Comparison of ENCODE assay signal across 10 mouse cellular contexts in the genomic region with DNA sequence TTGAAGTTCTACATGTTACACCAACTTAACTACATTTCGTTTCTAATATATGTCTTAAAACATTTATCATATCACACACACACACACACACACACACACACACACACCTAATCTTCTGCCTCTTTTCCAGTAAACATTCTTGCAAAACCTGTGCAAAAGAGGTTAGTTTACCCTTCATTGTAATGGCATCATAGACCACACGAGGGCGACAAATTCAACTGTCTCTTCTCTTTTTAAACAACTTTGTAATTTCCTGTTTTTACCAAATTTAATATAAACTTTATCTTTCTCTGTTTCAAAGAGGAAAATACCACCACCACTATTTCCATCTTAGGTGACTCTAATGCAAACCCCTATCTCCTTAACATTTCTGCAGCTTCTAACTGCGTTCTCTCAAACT.
DNase-seq lines count a peak whose midpoint lies in the region; ATAC-seq and TF ChIP-seq lines count a peak whose summit lies in the region.
"Had no signal": no experiment of that assay in that cellular context is flagged by ENCODE, and none has a peak within 500 bp of the region (broad histone marks: within the 10 kb centered on the region; RNA-seq: fewer than 3 reads in every experiment).

No protein-coding gene starts in this region.

- DNase-seq in forebrain, embryonic 14.5 days (ENCODE audit: low spot score), result peak; percentile 66
- DNase-seq in lung, adult 2 months, result no peak
- no peak for DNase-seq in lung, postnatal 4 days
- DNase-seq in brain, adult 2 months (ENCODE audit: low read depth, low spot score), result peak; percentile 58
- DNase-seq in left cerebral cortex, postnatal 25 days (ENCODE audit: low spot score in 2 of 2), result peak; percentile 38 to 48
- no peak for DNase-seq in B cell, adult 2 months
- DNase-seq in cerebellum, adult 9-10 months, result no peak

- WGBS in forebrain, embryonic 14.5 days, result 32% methylated on average over 4 of the region's 4 CpGs
- WGBS in forebrain, embryonic 13.5 days, result 31% methylated on average over 4 of the region's 4 CpGs
- WGBS in lung, adult 2 months, result 28% methylated on average over 4 of the region's 4 CpGs

- H3K27ac ChIP-seq in forebrain, embryonic 14.5 days (ENCODE audit: low read depth, low read length), result no peak overlapping the region
- no peak overlapping the region for H3K27ac ChIP-seq in forebrain, embryonic 13.5 days
- H3K27ac ChIP-seq: limb, embryonic 12.5 days had no signal

- no peak overlapping the region for H3K9ac ChIP-seq in forebrain, embryonic 14.5 days (ENCODE audit: low read length)
- no peak overlapping the region for H3K9ac ChIP-seq in forebrain, embryonic 13.5 days
- H3K9ac ChIP-seq: limb, embryonic 12.5 days had no signal

- ATAC-seq in forebrain, embryonic 14.5 days, result no peak
- ATAC-seq in forebrain, embryonic 13.5 days, result no peak

- H3K36me3 ChIP-seq in forebrain, embryonic 14.5 days (ENCODE audit: control insufficient read depth, insufficient read depth, low read length), result no peaks in the 10 kb centered on the region
- no peaks in the 10 kb centered on the region for H3K36me3 ChIP-seq in forebrain, embryonic 13.5 days (ENCODE audit: poor library complexity, severe bottlenecking)
- H3K36me3 ChIP-seq: limb, embryonic 12.5 days had no signal

- no peak for TF ChIP-seq POLR2A in lung, adult 2 months (IDR thresholded peaks at IDR 0.05; ENCODE audit: borderline replicate concordance, extremely low read depth, low read depth, low read length)

- intact Hi-C loops in left cerebral cortex, postnatal 25 days (cut with DNase I), result no loop called here

- peak; percentile 20; the same call in 1 of the 2 replicates for TF ChIP-seq CTCF in lung, adult 2 months (IDR thresholded peaks at IDR 0.05; ENCODE audit: insufficient read depth, low read length)

- H3K27me3 ChIP-seq in forebrain, embryonic 14.5 days (replicated peaks; ENCODE audit: control insufficient read depth, insufficient read depth, low read length), result no peaks in the 10 kb centered on the region
- no peaks in the 10 kb centered on the region for H3K27me3 ChIP-seq in forebrain, embryonic 13.5 days
- H3K27me3 ChIP-seq: limb, embryonic 12.5 days had no signal

- H3K4me1 ChIP-seq in forebrain, embryonic 14.5 days (ENCODE audit: control insufficient read depth, insufficient read depth, low read length), result no peaks in the 10 kb centered on the region
- no peaks in the 10 kb centered on the region for H3K4me1 ChIP-seq in forebrain, embryonic 13.5 days
- H3K4me1 ChIP-seq in lung, adult 2 months (ENCODE audit: control insufficient read depth, insufficient read depth, low read length), result no peaks in the 10 kb centered on the region
- H3K4me1 ChIP-seq: limb, embryonic 12.5 days had no signal

- no peaks in the 10 kb centered on the region for H3K9me3 ChIP-seq in forebrain, embryonic 14.5 days (replicated peaks; ENCODE audit: control insufficient read depth, low read length)
- H3K9me3 ChIP-seq in forebrain, embryonic 13.5 days (replicated peaks), result 0 out of 2 replicates have a peak, but pooled peaks cover 5% of the 10 kb centered on the region

- H3K4me3 ChIP-seq in forebrain, embryonic 14.5 days (ENCODE audit: low read depth, low read length), result no peak overlapping the region
- H3K4me3 ChIP-seq in forebrain, embryonic 13.5 days, result no peak overlapping the region
- no peak overlapping the region for H3K4me3 ChIP-seq in lung, adult 2 months (replicated peaks; ENCODE audit: extremely low read depth, low read depth, low read length)
- H3K4me3 ChIP-seq: erythroblast, embryonic 14.5 days; limb, embryonic 12.5 days had no signal

- no peak overlapping the region for H3K4me2 ChIP-seq in forebrain, embryonic 14.5 days (ENCODE audit: low read length)
- no peak overlapping the region for H3K4me2 ChIP-seq in forebrain, embryonic 13.5 days
- H3K4me2 ChIP-seq: limb, embryonic 12.5 days had no signal

Comparison
In these comparisons a context has a peak if more than half of its experiments do, and no peak if none do; other contexts are left out.
1. DNase-seq: peak in forebrain, embryonic 14.5 days (single experiment), brain, adult 2 months (single experiment) and left cerebral cortex, postnatal 25 days (2 of 2); none in lung, adult 2 months (single experiment), lung, postnatal 4 days (0 of 2), B cell, adult 2 months (0 of 2) and cerebellum, adult 9-10 months (single experiment).